Mouse (Mus musculus) stomach, embryonic 16.5 days (tissue): ENCODE measurements around the gene Nr2f2. TPM values are rescaled to one million over a fixed set of nuclear protein-coding genes. Genes with fewer than 3 reads are reported as not detected.

ENCODE experiments used
- ATAC-seq: fragments of 200-750 bp; cut with Nextera tagmentation; 2 replicates; pipeline ENCODE4 v1.8.0; 2017; ENCODE audit warnings: moderate number of reproducible peaks, moderate TSS enrichment; ENCODE audit not compliant: insufficient read depth, low FRiP score
- H3K27ac ChIP-seq: fragments of 300-500 bp; sonication (generic); 2 replicates; pipeline ENCODE4 v1.5.1; 2014; ENCODE audit warnings: low read length
- H3K27me3 ChIP-seq: fragments of 300-500 bp; sonication (generic); 2 replicates; pipeline ENCODE4 v1.6.1; 2014; ENCODE audit warnings: low read length, control low read depth, mixed read lengths; ENCODE audit not compliant: control insufficient read depth, insufficient read depth
- H3K36me3 ChIP-seq: fragments of 300-500 bp; sonication (generic); 2 replicates; pipeline ENCODE4 v1.6.1; 2014; ENCODE audit warnings: low read length; ENCODE audit not compliant: control insufficient read depth, insufficient read depth
- H3K4me1 ChIP-seq: fragments of 300-500 bp; sonication (generic); 2 replicates; pipeline ENCODE4 v1.6.1; 2014; ENCODE audit warnings: low read length, control low read depth, mixed read lengths; ENCODE audit not compliant: control insufficient read depth, insufficient read depth
- H3K4me2 ChIP-seq: fragments of 300-500 bp; sonication (generic); 2 replicates; pipeline ENCODE4 v1.6.1; 2014; ENCODE audit warnings: low read depth, low read length, mixed read lengths
- H3K4me3 ChIP-seq: fragments of 300-500 bp; sonication (generic); replicated peaks from 2 replicates; pipeline ENCODE4 v1.5.1; 2014; ENCODE audit warnings: mild to moderate bottlenecking, low read length
- H3K9ac ChIP-seq: fragments of 300-500 bp; sonication (generic); 2 replicates; pipeline ENCODE4 v1.6.1; 2014; ENCODE audit warnings: low read length
- H3K9me3 ChIP-seq: fragments of 300-500 bp; sonication (generic); replicated peaks from 2 replicates; pipeline ENCODE4 v1.6.1; 2016; ENCODE audit warnings: low read length, control low read depth; ENCODE audit not compliant: control insufficient read depth
- WGBS: fragments of 180-500 bp; shearing (Covaris S2); extraction: QIAGEN DNeasy Blood & Tissue Kit; methylation state at CpG from one replicate; pipeline ENCODE4 v1.1.7; 2014; 5-methylcytosine and 5-hydroxymethylcytosine counted together
- polyA plus RNA-seq: library from polyadenylated mRNA; unstranded; fragments of >200 nt; fragmentation: Nextera tagmentation; extraction: Ambion mirVana; gene quantifications from 2 replicates; pipeline ENCODE4 v1.2.1, GENCODE M21; 2015

Gene Nr2f2
- polyA plus RNA-seq, 1 experiment from 2014 or later = 64.6 TPM

- Histone ChIP-seq H3K4me3 (peak overlapping the region; percentile 81), H3K9ac (peak overlapping the region; percentile 98), H3K4me1 (peaks cover 7% of the 10 kb centered on the region; the same call in 1 of the 2 replicates), H3K36me3 (no peaks in the 10 kb centered on the region), H3K9me3 (no peaks in the 10 kb centered on the region), H3K27me3 (no peaks in the 10 kb centered on the region), H3K4me2 (peak overlapping the region; percentile 84), H3K27ac (peak overlapping the region; percentile 99)
- no peak for ATAC-seq
- WGBS = 19% methylated on average over 5 of the region's 5 CpGs
Observed at GRCm38 (mm10) chr7:70355691-70356568, 10.6 kb downstream of the Nr2f2 start.

DNA sequence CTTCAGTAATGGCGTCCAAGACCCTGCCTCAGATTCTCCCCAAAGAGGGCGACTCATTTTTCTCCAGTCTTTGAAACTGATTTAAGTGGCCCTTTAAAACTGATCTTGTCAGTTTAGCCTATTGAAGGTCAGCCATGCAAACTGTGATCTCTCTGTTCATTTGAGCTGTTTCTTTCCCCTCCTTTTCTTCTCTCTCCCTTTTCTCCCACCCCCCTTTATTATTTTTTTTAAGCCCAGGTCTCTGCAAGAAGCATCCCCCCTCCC is 11.2 kb downstream of the Nr2f2 start:
- ATAC-seq = no peak
- no peaks in the 10 kb centered on the region for H3K36me3 ChIP-seq
- peak overlapping the region; percentile 66 for H3K9ac ChIP-seq
- no peaks in the 10 kb centered on the region for H3K27me3 ChIP-seq
- H3K4me2 ChIP-seq = peak overlapping the region; percentile 84
- peak overlapping the region; percentile 81 for H3K4me3 ChIP-seq
- 23% methylated on average over 2 of the region's 2 CpGs for WGBS
- H3K27ac ChIP-seq = peak overlapping the region; percentile 63; the same call in 1 of the 2 replicates
- peaks cover 10% of the 10 kb centered on the region; the same call in 1 of the 2 replicates for H3K4me1 ChIP-seq
- H3K9me3 ChIP-seq = no peaks in the 10 kb centered on the region

DNA sequence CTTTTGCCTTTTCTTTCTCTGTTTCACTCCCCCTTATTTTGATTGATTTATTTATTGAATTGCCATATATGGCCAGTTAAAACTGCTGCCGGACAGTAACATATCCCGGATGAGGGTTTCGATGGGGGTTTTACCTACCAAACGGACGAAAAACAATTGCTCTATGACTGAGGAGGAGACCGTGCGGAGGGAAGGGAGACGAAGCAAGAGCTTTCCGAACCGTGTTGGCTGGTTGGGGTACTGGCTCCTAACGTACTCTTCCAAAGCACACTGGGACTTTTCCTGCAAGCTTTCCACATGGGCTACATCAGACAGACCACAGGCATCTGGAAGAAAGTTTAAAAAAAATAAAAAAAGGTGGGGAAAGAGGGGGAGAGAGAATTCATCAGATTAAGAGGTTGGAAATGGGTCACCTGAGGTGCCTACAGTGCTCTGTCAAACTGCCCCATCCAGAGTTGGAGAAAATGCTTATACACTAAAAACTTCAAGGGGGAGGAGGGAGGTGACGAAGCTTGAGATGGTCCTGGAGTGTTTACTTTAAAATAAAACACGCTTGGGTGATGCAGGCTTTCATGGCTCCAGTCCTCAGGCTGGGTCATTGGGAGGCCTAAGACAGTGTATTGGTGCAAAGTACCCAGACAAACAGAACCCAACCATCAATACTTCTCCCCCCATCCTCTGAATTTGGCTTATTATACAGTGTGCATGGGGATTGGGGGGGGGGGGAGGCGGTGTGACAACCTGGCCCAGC is 11.8 kb downstream of the Nr2f2 start:
- Histone ChIP-seq H3K9ac (peak overlapping the region; percentile 66), H3K9me3 (no peaks in the 10 kb centered on the region), H3K36me3 (no peaks in the 10 kb centered on the region), H3K27ac (peak overlapping the region; percentile 63), H3K4me1 (peaks cover 15% of the 10 kb centered on the region; the same call in 1 of the 2 replicates), H3K4me2 (peak overlapping the region; percentile 84), H3K4me3 (peak overlapping the region; percentile 81), H3K27me3 (no peaks in the 10 kb centered on the region)
- 12% methylated on average over 14 of the region's 14 CpGs for WGBS
- peak; percentile 26; the same call in 1 of the 2 replicates for ATAC-seq

DNA sequence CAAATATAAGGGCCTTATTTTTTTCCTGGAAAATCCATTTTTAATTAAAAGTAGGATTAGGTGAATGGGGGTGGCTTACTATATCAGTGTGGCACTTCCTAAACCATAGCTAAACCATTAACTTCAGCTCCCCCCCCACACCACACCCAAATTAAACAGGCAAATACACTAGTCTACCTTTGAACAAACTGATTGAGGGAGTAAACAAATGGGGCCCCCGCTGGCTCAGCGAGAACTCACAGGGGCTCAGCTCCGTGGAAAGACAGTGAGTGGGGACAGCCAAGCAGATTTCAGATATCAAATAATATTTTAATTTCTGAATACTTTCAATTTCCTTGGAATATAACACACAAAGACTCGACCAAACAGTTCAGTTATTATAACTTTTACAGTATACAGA is 13.4 kb downstream of the Nr2f2 start:
- no peak for ATAC-seq
- no peaks in the 10 kb centered on the region for H3K36me3 ChIP-seq
- peaks cover 22% of the 10 kb centered on the region for H3K4me1 ChIP-seq
- H3K4me2 ChIP-seq = peak overlapping the region; percentile 64
- 12% methylated on average over 4 of the region's 4 CpGs for whole genome bisulfite sequencing
- no peaks in the 10 kb centered on the region for H3K27me3 ChIP-seq
- peak overlapping the region; percentile 51 for H3K4me3 ChIP-seq
- H3K9me3 ChIP-seq = no peaks in the 10 kb centered on the region
- H3K27ac ChIP-seq = no peak overlapping the region; the same call in 1 of the 2 replicates
- peak overlapping the region; percentile 65 for H3K9ac ChIP-seq

DNA sequence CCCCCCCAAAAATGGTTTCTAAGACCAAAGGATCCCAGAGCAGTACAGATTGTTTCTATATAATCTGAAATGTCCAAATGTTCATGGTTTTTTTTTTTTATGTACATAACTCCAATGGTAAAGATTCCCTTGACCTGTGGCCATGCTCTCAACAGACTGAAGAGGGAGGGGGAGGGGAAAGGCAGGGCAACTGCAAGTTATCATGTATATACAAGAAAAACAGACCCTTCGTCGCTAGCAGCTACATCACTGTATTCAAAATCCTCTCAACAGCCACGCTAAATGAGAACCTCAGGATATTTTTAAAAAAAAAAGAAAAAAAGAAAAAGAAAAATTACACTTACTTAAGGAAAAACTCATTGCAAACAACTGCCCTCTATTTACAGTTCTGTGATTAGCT is 13.9 kb downstream of the Nr2f2 start:
- Histone ChIP-seq H3K9ac (peak overlapping the region; percentile 70), H3K4me1 (peaks cover 27% of the 10 kb centered on the region), H3K27me3 (no peaks in the 10 kb centered on the region), H3K4me2 (peak overlapping the region; percentile 64), H3K9me3 (no peaks in the 10 kb centered on the region), H3K27ac (peak overlapping the region; percentile 81), H3K4me3 (peak overlapping the region; percentile 51), H3K36me3 (no peaks in the 10 kb centered on the region)
- no peak for ATAC-seq
- 33% methylated on average over 3 of the region's 3 CpGs for WGBS

DNA sequence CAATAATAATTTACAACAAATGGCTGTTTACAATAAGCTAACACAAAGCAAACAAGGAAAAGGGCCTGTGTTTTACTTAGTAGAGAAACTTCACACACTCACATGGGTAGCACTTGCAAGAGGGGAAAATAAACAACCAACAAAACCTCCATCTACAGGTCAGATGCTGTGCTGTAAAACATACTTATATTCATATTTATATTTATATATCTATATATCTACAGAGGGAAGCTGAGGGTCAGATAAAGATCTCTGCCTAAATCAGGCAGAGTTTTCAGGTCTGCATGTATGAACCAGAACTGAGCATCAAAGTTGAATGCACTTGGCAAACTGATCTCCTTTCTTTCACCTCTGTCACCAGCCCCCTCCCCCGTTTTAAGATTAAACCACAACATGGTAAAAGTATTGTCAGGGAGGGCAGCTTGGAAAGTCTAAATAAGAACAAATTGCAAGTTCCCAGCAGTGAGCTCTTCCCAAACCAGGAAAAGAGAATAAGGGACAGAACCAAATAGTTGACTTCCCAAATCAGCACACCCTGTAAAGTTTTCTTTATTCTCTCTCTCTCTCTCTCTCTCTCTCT is 14.5 kb downstream of the Nr2f2 start:
- Histone ChIP-seq H3K9me3 (no peaks in the 10 kb centered on the region), H3K4me3 (peak overlapping the region; percentile 51), H3K27me3 (no peaks in the 10 kb centered on the region), H3K4me2 (peak overlapping the region; percentile 64), H3K9ac (peak overlapping the region; percentile 70), H3K36me3 (no peaks in the 10 kb centered on the region), H3K27ac (peak overlapping the region; percentile 81), H3K4me1 (peaks cover 32% of the 10 kb centered on the region)
- ATAC-seq = no peak
- WGBS = 3% methylated on average over 1 of the region's 1 CpGs

- Histone ChIP-seq H3K27ac (peak overlapping the region; percentile 87), H3K4me3 (peak overlapping the region; percentile 51), H3K9ac (peak overlapping the region; percentile 90), H3K9me3 (no peaks in the 10 kb centered on the region), H3K36me3 (no peaks in the 10 kb centered on the region), H3K4me1 (peaks cover 37% of the 10 kb centered on the region), H3K4me2 (peak overlapping the region; percentile 64), H3K27me3 (no peaks in the 10 kb centered on the region; the same call in 1 of the 2 replicates)
- WGBS = under 1% methylated on average over 49 of the region's 55 CpGs
- ATAC-seq = peak; percentile 61; the same call in 1 of the 2 replicates
Observed at GRCm38 (mm10) chr7:70350781-70351551, 15.6 kb downstream of the Nr2f2 start.

DNA sequence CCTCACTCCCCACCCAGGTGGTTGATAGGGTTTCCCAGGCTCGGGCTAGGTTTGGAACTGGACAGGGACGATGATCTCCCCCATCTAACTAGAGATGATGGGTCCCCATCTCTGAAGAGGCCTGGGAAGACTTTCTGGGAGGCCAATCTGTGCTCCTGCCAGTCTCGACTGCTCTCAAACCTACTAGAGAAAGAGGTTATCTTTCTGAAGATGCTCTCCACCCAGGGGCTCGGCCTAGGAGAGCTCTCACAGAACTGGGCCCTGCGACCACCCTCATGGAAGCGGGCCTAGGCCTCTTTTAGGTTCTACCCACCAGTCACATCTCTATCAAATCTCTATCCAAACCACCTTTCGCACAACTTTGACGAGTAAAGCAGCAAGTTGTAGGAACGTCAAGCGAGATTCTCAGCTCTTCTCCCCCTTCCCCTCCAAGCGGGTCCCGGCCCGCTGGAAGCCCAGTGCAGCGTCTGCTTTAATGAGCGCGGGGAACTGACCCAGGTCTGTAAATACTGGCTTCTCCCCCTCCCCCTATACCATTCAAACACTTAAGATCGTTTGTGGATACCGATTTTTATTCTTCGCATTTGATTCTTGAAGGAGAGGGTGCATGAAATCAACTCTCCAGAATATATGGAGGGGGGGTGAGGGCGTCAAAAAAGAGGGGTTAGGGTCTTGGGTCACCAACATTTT is 16.4 kb downstream of the Nr2f2 start:
- H3K4me3 ChIP-seq = peak overlapping the region; percentile 51
- peaks cover 43% of the 10 kb centered on the region for H3K4me1 ChIP-seq
- WGBS = 14% methylated on average over 20 of the region's 20 CpGs
- H3K9me3 ChIP-seq = no peaks in the 10 kb centered on the region
- H3K9ac ChIP-seq = peak overlapping the region; percentile 90
- no peaks in the 10 kb centered on the region for H3K36me3 ChIP-seq
- ATAC-seq = no peak
- peak overlapping the region; percentile 64 for H3K4me2 ChIP-seq
- H3K27ac ChIP-seq = peak overlapping the region; percentile 87
- no peaks in the 10 kb centered on the region; the same call in 1 of the 2 replicates for H3K27me3 ChIP-seq
